Mouse (Mus musculus) E14TG2a.4 (cell line): ENCODE measurements at regions not wholly inside any gene's neighbourhood (a gene's known extent, or its start where the extent isn't known, plus 50 kb on each side); places are given as distances from the start of the nearest gene placed in this dataset.

Source experiments
- CTCF ChIP-seq: conservative IDR thresholded peaks from 2 replicates; pipeline ENCODE4 v1.5.1; 2014; ENCODE audit warnings: low read length
- NANOG ChIP-seq: IDR thresholded peaks from 2 replicates; pipeline ENCODE4 v1.6.1; 2014; ENCODE audit warnings: borderline replicate concordance, low read length, mixed read lengths

DNA sequence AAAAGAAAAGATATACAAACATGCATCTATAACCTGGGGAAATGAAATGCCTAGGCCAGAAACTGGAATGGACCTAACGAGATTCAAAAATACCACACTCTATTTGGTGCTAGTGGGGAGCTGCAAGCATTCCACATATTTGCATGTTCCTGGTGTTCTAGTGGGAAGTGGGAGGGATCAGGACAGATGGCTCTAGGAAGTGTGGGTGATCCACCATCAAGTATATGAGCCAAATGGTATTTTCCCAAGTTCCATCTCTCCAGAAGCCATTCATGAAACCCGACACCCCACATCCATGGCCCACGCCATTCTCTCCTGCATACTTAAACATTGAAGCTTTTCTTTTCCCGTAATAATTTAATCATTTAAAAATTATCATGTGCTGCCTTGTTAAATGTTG is 218.2 kb downstream of the Qdpr start:
- TF ChIP-seq CTCF, result no peak
- no peak for TF ChIP-seq NANOG
